Mouse (Mus musculus) embryonic facial prominence, embryonic 11.5 days (tissue): ENCODE data around the gene Babam2. TPM values are rescaled to one million over a fixed set of nuclear protein-coding genes. Genes with fewer than 3 reads are reported as not detected.

Experiments used
- ATAC-seq: fragments of 200-750 bp; cut with Nextera tagmentation; replicated peaks from 2 replicates; pipeline ENCODE4 v1.8.0; 2017; ENCODE audit warnings: low read depth; ENCODE audit not compliant: insufficient number of reproducible peaks, low FRiP score, low TSS enrichment
- DNase-seq: peaks from one replicate; pipeline ENCODE4 v3.0.0-alpha.2; 2015; ENCODE audit warnings: low spot score
- H3K27ac ChIP-seq: fragments of 300-500 bp; sonication (generic); replicated peaks from 2 replicates; pipeline ENCODE4 v1.5.1; 2014; ENCODE audit warnings: mild to moderate bottlenecking, low read depth, low read length, control low read depth
- H3K27me3 ChIP-seq: fragments of 300-500 bp; sonication (generic); 2 replicates; pipeline ENCODE4 v1.6.1; 2014; ENCODE audit warnings: mild to moderate bottlenecking, low read length, moderate library complexity, mixed read lengths; ENCODE audit not compliant: control insufficient read depth, insufficient read depth
- H3K36me3 ChIP-seq: fragments of 300-500 bp; sonication (generic); replicated peaks from 2 replicates; pipeline ENCODE4 v1.6.1; 2014; ENCODE audit warnings: low read depth, mild to moderate bottlenecking, low read length, moderate library complexity, mixed read lengths; ENCODE audit not compliant: control insufficient read depth, insufficient read depth
- H3K4me1 ChIP-seq: fragments of 300-500 bp; sonication (generic); 2 replicates; pipeline ENCODE4 v1.6.1; 2014; ENCODE audit warnings: low read length, mixed read lengths; ENCODE audit not compliant: control insufficient read depth, insufficient read depth
- H3K4me2 ChIP-seq: fragments of 300-500 bp; sonication (generic); 2 replicates; pipeline ENCODE4 v1.6.1; 2014; ENCODE audit warnings: low read depth, mild to moderate bottlenecking, control low read depth, low read length, moderate library complexity
- H3K4me3 ChIP-seq: fragments of 300-500 bp; sonication (generic); 2 replicates; pipeline ENCODE4 v1.5.1; 2014; ENCODE audit warnings: low read depth, low read length, control low read depth
- H3K9ac ChIP-seq: fragments of 300-500 bp; sonication (generic); replicated peaks from 2 replicates; pipeline ENCODE4 v1.6.1; 2014; ENCODE audit warnings: mild to moderate bottlenecking, control low read depth, low read length
- H3K9me3 ChIP-seq: fragments of 300-500 bp; sonication (generic); replicated peaks from 2 replicates; pipeline ENCODE4 v1.6.1; 2016; ENCODE audit warnings: mild to moderate bottlenecking, low read length, inconsistent platforms, mixed read lengths; ENCODE audit not compliant: control insufficient read depth
- WGBS: fragments of 180-500 bp; shearing (Covaris S2); extraction: QIAGEN DNeasy Blood & Tissue Kit; methylation state at CpG from one replicate; pipeline ENCODE4 v1.1.7; 2014; 5-methylcytosine and 5-hydroxymethylcytosine counted together
- polyA plus RNA-seq: library from polyadenylated mRNA; unstranded; fragments of >200 nt; fragmentation: Nextera tagmentation; extraction: Ambion mirVana; gene quantifications from 2 replicates; pipeline ENCODE4 v1.2.1, GENCODE M21; 2014

The Babam2 gene
- polyA plus RNA-seq, 1 experiment from 2014 or later = 38.8 TPM

DNA sequence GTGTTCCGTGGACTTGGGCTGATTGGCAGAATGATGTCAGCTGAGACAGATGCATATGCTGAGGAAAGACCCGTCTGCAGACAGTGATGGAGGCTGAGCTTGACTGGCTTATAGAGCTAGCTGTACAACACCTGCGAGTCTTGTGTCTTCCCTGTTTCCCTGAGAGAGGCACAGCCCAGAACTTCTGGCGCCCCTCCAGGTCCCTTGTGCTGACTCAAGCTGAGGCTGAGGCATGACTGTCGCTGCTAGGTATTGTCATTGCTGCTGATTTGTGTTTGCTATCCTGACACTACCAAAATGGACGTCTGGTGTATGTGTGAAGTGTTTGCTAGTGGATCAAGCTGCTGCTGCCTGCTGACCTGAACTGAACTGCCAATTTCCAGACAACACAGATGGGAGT, 27.0 kb downstream of the Babam2 start:
- Histone ChIP-seq H3K4me2 (no peak overlapping the region), H3K9me3 (no peaks in the 10 kb centered on the region), H3K36me3 (no peaks in the 10 kb centered on the region), H3K9ac (no peak overlapping the region), H3K27ac (no peak overlapping the region), H3K27me3 (no peaks in the 10 kb centered on the region), H3K4me3 (no peak overlapping the region), H3K4me1 (no peaks in the 10 kb centered on the region)
- DNase-seq = no peak
- no peak for ATAC-seq
- WGBS = 75% methylated on average over 6 of the region's 6 CpGs

- H3K9ac ChIP-seq = no peak overlapping the region
- ATAC-seq (no peak), DNase-seq (no peak)
- no peak overlapping the region for H3K27ac ChIP-seq
- H3K4me3 ChIP-seq = no peak overlapping the region
- no peaks in the 10 kb centered on the region for H3K9me3 ChIP-seq
- no peaks in the 10 kb centered on the region for H3K4me1 ChIP-seq
- WGBS = 79% methylated on average over 2 of the region's 2 CpGs
- no peaks in the 10 kb centered on the region for H3K27me3 ChIP-seq
- H3K4me2 ChIP-seq = no peak overlapping the region
- no peaks in the 10 kb centered on the region for H3K36me3 ChIP-seq
Measured at GRCm38 (mm10) chr5:31725885-31726284, 28.4 kb downstream of the Babam2 start.

GRCm38 (mm10) chr5:31727456-31727855, 30.0 kb downstream of the Babam2 start:
- H3K9me3 ChIP-seq = no peaks in the 10 kb centered on the region
- H3K4me3 ChIP-seq = no peak overlapping the region
- WGBS = 85% methylated on average over 5 of the region's 5 CpGs
- no peak overlapping the region for H3K27ac ChIP-seq
- H3K4me2 ChIP-seq = no peak overlapping the region
- ATAC-seq (no peak), DNase-seq (no peak)
- no peaks in the 10 kb centered on the region for H3K36me3 ChIP-seq
- H3K9ac ChIP-seq = no peak overlapping the region
- H3K4me1 ChIP-seq = no peaks in the 10 kb centered on the region
- no peaks in the 10 kb centered on the region for H3K27me3 ChIP-seq

- no peak overlapping the region for H3K4me2 ChIP-seq
- no peaks in the 10 kb centered on the region for H3K36me3 ChIP-seq
- H3K9me3 ChIP-seq = no peaks in the 10 kb centered on the region
- WGBS = 49% methylated on average over 3 of the region's 3 CpGs
- DNase-seq (no peak), ATAC-seq (no peak)
- H3K27ac ChIP-seq = no peak overlapping the region
- no peak overlapping the region for H3K9ac ChIP-seq
- no peaks in the 10 kb centered on the region for H3K4me1 ChIP-seq
- H3K4me3 ChIP-seq = no peak overlapping the region
- no peaks in the 10 kb centered on the region for H3K27me3 ChIP-seq
Measured at GRCm38 (mm10) chr5:31732644-31733338, 35.3 kb downstream of the Babam2 start.

DNA sequence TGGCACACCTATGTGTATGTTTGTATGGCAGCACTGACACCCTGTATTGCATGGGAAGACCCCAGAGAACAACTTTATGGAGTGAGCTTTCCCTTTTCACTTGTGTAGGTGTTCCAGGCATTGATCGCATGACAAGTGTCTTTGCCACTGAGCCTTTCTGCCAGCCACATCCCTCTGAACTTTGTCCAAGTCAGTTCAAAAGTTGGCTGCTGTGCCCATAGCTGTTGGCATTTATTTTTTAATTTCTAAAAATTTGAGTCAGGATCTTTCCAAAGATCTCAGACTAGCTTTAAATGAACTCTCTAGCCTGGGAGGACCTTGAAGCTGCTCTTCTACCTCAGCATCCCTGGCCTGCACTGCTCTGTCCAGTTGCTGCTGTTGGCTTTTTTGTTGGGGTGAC, 44.4 kb downstream of the Babam2 start:
- WGBS = 100% methylated on average over 1 of the region's 1 CpGs
- no peaks in the 10 kb centered on the region for H3K36me3 ChIP-seq
- DNase-seq (no peak), ATAC-seq (no peak)
- H3K9ac ChIP-seq = no peak overlapping the region
- H3K9me3 ChIP-seq = no peaks in the 10 kb centered on the region
- H3K27me3 ChIP-seq = no peaks in the 10 kb centered on the region
- H3K4me1 ChIP-seq = no peaks in the 10 kb centered on the region
- H3K4me2 ChIP-seq = no peak overlapping the region
- no peak overlapping the region for H3K4me3 ChIP-seq
- H3K27ac ChIP-seq = no peak overlapping the region

- Histone ChIP-seq H3K27ac (no peak overlapping the region), H3K9ac (no peak overlapping the region), H3K4me1 (no peaks in the 10 kb centered on the region), H3K4me2 (no peak overlapping the region), H3K9me3 (no peaks in the 10 kb centered on the region), H3K4me3 (no peak overlapping the region), H3K36me3 (no peaks in the 10 kb centered on the region), H3K27me3 (no peaks in the 10 kb centered on the region)
- no peak for DNase-seq
- no peak for ATAC-seq
- WGBS = 68% methylated on average over 4 of the region's 4 CpGs
Measured at GRCm38 (mm10) chr5:31742521-31743031, 45.1 kb downstream of the Babam2 start.

- Histone ChIP-seq H3K9me3 (no peaks in the 10 kb centered on the region), H3K27me3 (no peaks in the 10 kb centered on the region), H3K27ac (no peak overlapping the region), H3K4me2 (no peak overlapping the region), H3K9ac (no peak overlapping the region), H3K4me3 (no peak overlapping the region), H3K4me1 (no peaks in the 10 kb centered on the region), H3K36me3 (no peaks in the 10 kb centered on the region)
- ATAC-seq (no peak), DNase-seq (no peak)
Measured at GRCm38 (mm10) chr5:31749401-31749800, 51.9 kb downstream of the Babam2 start.

DNA sequence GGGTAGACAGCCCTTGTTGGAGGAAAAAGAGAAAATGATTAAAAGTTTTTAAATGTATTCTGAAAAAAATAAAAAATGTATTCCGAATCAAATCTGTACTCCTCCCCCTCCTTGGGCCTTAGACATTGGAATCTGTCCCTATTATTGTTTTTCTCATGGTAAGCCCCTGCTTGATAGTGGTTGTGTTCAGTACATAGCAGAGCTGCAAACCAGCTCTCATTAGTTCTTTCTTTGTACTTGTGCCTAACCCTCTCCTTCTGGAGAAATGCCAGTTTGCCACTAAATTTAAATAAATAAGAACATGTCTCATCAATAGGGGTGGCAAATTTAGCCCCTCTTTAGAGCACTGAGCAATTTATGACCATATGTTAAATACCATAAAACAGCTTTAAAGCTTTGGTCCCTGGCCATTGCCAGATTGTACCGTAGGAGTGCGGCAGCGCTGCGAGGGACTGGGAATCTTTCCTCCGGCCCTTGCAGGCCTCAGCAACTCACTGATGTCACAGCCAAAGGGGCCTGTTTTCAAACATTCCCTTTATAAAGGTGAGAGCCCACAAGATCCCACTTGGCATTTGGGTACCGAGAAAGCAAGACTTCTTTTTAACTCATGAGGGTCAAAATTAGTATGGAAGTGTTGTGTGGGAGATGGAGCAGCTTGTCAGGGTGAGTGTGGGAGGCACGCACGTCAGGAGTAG, 52.9 kb downstream of the Babam2 start:
- Histone ChIP-seq H3K4me3 (no peak overlapping the region), H3K4me1 (no peaks in the 10 kb centered on the region), H3K9ac (no peak overlapping the region), H3K27ac (no peak overlapping the region), H3K4me2 (no peak overlapping the region), H3K27me3 (no peaks in the 10 kb centered on the region), H3K9me3 (no peaks in the 10 kb centered on the region; the same call in 1 of the 2 replicates), H3K36me3 (no peaks in the 10 kb centered on the region)
- ATAC-seq = no peak
- 92% methylated on average over 9 of the region's 9 CpGs for WGBS
- DNase-seq = no peak
